Mouse (Mus musculus) kidney, postnatal 25 days (tissue): ENCODE results near the gene Plekhg1.

Source experiments
- DNase-seq, 2 experiments: peaks; one replicate each; pipeline ENCODE4 v3.0.0; 2021; ENCODE audit warnings: mixed read lengths in 2 of 2

Gene Plekhg1

GRCm38 (mm10) chr10:3740148-3740503 is at the start of gene Plekhg1:
TSS of gene Plekhg1 (plus strand) at chr10:3740364.
- peak; percentile 80 to 90 for DNase-seq

DNA sequence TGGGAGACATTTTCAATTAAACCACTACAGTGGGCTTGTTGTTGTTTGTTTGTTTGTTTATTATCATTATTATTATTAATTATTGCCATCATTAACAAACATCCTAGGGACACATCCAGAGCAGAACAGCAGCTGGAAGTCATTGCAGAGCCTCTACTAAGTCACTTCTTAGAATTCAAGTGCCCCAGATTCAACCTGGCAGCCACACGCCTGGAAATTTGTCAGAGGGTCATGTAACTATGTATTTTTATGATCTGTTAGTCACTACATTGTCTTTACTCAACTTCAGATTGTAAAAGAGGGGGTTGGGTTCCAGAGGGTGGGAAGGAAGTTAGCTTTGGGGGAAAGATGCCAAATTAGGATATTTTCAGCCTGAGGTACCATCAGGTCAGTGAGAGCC is 47.4 kb upstream of the Plekhg1 start:
- DNase-seq, result no peak

GRCm38 (mm10) chr10:3693699-3694280 is 46.4 kb upstream of the Plekhg1 start:
- no peak for DNase-seq

GRCm38 (mm10) chr10:3695332-3695905 is 44.7 kb upstream of the Plekhg1 start:
- DNase-seq, result no peak

DNA sequence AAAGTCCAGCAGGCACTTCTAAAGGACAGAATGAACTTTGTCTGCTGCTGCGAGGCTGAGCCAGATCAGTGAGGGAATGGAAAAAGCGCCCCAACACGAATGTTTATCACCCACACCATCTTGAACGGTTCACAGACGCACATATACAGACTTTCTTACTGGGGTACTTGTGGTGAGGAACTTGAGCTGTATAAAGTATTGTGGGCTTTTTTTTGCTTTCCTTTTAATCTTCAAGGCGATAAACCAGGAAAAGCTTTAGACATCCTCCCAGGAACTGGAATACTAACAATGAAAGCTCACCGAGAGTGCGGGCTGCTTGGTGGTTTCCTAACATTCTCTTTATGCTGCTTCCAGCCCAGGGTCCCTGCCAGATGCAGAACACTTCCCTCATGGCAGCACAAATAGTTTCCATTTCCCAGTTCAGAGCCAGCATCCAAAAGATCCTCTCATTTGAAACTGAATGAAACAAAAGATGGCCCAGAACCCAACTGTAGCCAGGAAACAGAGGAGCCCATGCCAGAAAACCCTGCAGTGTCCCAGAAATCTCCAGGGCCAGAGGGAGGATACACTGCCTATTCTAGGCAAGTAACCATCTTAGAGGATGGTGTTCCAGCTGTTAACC is 43.3 kb upstream of the Plekhg1 start:
- DNase-seq, result peak; percentile 46 to 56

DNA sequence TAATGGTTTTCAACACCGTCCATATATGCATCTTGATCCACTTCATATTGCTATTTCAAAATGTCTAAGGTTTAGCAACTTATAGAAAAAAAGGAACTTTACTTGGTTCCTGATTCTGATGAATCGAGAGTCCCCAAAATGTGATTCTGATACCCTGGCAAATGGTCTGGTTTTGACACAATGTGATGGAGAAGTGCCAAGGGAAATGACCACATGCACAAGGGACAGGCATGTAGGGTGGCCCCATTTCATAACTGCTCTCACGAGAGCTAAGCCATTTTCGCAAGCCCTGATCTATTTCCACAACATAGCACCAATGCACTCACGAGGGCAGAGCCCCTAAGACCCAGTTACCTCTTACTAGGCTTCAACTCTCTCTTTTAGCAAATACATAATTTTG is 42.7 kb upstream of the Plekhg1 start:
- DNase-seq, result no peak

- no peak for DNase-seq
These were observed 39.7 kb upstream of the Plekhg1 start for GRCm38 (mm10) chr10:3700225-3701073.

DNA sequence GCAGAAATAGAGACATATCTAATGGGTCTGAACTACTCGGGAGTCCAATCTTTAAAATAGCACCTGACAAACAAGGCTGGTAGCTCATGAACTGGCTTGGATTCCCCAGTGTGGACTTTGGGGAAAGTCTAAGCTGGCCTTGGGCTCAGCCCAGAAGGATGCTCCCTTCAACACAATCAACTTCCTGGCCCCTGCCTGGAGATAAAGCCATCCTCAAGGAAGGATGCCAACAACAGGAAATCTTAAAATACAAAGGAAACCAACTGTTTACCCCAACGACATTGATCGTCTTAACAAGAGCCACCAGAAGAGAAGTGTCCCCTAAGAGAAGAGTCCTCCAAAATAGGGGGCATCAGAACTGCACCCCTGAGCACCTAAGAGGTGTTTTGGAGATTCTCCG is 38.3 kb upstream of the Plekhg1 start:
- no peak for DNase-seq

DNA sequence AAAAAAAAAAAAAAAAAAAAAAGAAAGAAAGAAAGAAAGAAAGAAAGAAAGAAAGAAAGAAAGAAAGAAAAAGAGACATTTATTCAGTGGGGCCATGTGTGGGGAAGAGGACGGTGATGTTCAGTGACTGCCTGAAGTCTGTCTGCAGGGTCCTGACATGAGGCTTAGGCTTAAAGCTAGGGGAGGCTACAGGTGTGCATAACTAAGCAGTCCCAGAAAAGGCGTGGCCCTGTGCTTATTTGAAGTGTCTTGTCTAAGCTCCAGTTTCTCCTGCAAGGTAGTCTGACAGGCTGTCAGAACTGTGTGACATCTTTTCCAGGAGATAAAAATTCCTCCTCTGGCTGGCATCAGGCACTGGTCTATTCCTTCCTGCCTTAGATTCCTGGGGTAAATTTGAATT is 37.6 kb upstream of the Plekhg1 start:
- no peak for DNase-seq

GRCm38 (mm10) chr10:3706231-3706630 is 33.9 kb upstream of the Plekhg1 start:
- no peak for DNase-seq

- no peak for DNase-seq
These were observed 30.1 kb upstream of the Plekhg1 start for GRCm38 (mm10) chr10:3710081-3710480.

GRCm38 (mm10) chr10:3715302-3715943 is 24.7 kb upstream of the Plekhg1 start:
- no peak for DNase-seq

DNA sequence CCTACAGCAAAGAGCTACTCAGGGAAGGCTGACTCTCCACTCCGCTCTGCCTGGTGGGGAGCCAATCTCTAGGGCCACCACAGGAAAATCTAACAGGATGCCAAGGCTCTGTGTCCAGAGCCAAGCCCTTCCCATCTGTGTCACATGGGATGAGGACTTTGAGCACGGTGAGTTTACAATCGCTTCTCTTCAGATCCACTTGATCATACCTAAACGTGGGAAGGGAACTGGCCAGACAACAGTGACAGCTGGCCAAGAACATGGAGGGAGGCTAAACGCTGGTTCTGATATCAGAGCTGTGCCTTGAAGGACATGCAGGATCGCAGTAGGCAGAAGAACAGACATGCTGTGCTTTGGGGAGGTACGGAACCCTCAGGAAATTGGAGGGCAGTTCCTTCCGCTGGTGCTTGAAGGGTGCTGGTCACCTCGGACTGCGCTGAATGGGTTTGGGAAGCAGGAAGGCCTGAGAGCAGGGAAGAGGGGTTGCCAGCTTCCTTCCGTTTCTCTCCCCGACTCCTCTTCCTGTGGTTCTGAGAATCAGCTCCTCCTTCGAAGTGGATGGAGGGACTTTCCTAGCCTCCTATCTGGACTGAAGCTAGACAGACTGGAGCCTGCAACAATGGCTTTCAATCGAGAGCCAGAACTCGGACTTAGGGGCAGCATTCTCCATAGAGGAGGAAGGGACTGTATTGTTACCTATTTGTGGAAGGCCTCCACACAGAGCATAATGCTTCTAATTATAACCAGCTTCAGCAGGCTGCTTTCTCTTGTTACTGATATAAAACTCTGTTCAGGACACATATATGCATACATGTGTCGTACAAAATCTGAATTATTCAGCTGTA is 21.9 kb upstream of the Plekhg1 start:
- peak; percentile 57 to 79 for DNase-seq

- DNase-seq, result no peak
These were observed 19.9 kb upstream of the Plekhg1 start for GRCm38 (mm10) chr10:3720296-3720695.

GRCm38 (mm10) chr10:3722339-3722738 is 17.8 kb upstream of the Plekhg1 start:
- DNase-seq, result no peak

GRCm38 (mm10) chr10:3724665-3725064 is 15.5 kb upstream of the Plekhg1 start:
- DNase-seq, result no peak

- DNase-seq, result peak in 1 of 2 experiments; percentile 51
These were observed 10.5 kb upstream of the Plekhg1 start for GRCm38 (mm10) chr10:3729666-3730065.

DNA sequence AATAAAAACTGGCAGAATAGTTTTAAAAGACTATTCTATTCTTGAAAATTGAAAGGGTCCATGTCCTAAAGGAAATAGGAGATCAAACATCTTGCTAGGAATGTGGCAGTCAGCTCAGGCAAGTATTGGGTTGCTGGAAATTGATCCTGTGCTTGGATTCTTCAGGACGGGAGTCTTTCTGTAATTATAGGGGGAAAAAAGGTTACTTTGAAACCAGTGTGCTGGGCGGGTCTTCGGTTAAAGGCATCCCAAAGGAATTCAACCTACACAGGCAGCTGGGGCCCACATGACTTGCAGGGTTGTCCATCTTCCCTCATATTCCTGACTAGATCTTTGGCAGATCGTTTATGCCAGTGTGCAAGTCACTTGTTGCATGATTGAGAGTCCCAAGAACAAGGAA is 9.8 kb upstream of the Plekhg1 start:
- no peak for DNase-seq

DNA sequence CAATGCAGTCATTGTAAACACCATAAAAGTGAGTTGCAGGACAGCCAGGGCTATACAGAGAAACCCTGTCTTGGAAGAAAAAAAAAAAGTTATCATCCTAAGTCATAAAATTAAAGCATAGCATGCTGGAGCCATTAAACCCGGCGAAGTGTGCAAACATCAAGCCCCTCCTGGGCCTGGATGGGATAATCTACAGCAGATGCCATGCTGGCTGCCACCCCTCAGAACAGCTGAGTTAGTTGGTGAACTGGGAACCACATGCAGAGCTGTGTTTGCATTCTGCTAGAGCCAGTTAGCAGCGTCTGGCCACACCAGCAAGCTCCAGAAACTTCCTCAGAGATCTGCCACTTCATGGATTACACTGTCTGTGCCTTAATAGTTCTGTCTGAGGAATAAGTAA is 3.1 kb upstream of the Plekhg1 start:
- DNase-seq, result no peak

- peak; percentile 57 to 70 for DNase-seq
These were observed 582 bp downstream of the Plekhg1 start for GRCm38 (mm10) chr10:3740504-3741388.

- DNase-seq, result no peak
These were observed 1.6 kb downstream of the Plekhg1 start for GRCm38 (mm10) chr10:3741791-3742190.
